Mouse (Mus musculus): ENCODE measurements around the gene 4930558C23Rik.
"Not testable (repeated sequence)": the region's sequence is repeated elsewhere in the genome, so short reads cannot be mapped to it uniquely, and the experiment has no call there.

The 4930558C23Rik gene

GRCm38 (mm10) chr3:95402741-95403140 is at the start of gene 4930558C23Rik:
TSS of gene 4930558C23Rik (minus strand) at chr3:95402841.
- no peak for DNase-seq

- DNase-seq: no peak
Observed at GRCm38 (mm10) chr3:95450915-95451314, 48.3 kb upstream of the 4930558C23Rik start.

- peak; percentile 71 for DNase-seq
Observed at GRCm38 (mm10) chr3:95450408-95450807, 47.8 kb upstream of the 4930558C23Rik start.

GRCm38 (mm10) chr3:95445311-95445710 is 42.7 kb upstream of the 4930558C23Rik start:
- no peak for DNase-seq

- DNase-seq: no peak
Observed at GRCm38 (mm10) chr3:95442406-95443117, 39.9 kb upstream of the 4930558C23Rik start.

- DNase-seq: no peak
Observed at GRCm38 (mm10) chr3:95439670-95440069, 37.0 kb upstream of the 4930558C23Rik start.

- DNase-seq: not testable (repeated sequence)
Observed at GRCm38 (mm10) chr3:95438636-95439035, 36.0 kb upstream of the 4930558C23Rik start.

GRCm38 (mm10) chr3:95435561-95435960 is 32.9 kb upstream of the 4930558C23Rik start:
- DNase-seq: no peak

- DNase-seq: no peak
Observed at GRCm38 (mm10) chr3:95434983-95435370, 32.3 kb upstream of the 4930558C23Rik start.

- DNase-seq: peak; percentile 96
Observed at GRCm38 (mm10) chr3:95434136-95434982, 31.7 kb upstream of the 4930558C23Rik start, which contains the start of gene Arnt. TSS of gene Arnt (plus strand) at chr3:95434388.

- DNase-seq: no peak
Observed at GRCm38 (mm10) chr3:95433301-95433915, 30.8 kb upstream of the 4930558C23Rik start.

- not testable (repeated sequence) for DNase-seq
Observed at GRCm38 (mm10) chr3:95428423-95428822, 25.8 kb upstream of the 4930558C23Rik start.

- DNase-seq: peak; percentile 7
Observed at GRCm38 (mm10) chr3:95427891-95428238, 25.2 kb upstream of the 4930558C23Rik start.

- not testable (repeated sequence) for DNase-seq
Observed at GRCm38 (mm10) chr3:95427117-95427890, 24.7 kb upstream of the 4930558C23Rik start.

GRCm38 (mm10) chr3:95426476-95426875 is 23.8 kb upstream of the 4930558C23Rik start:
- DNase-seq: not testable (repeated sequence)

GRCm38 (mm10) chr3:95417866-95418265 is 15.2 kb upstream of the 4930558C23Rik start:
- DNase-seq: no peak

GRCm38 (mm10) chr3:95412268-95412667 is 9.6 kb upstream of the 4930558C23Rik start:
- no peak for DNase-seq

- no peak for DNase-seq
Observed at GRCm38 (mm10) chr3:95408852-95409251, 6.2 kb upstream of the 4930558C23Rik start.

GRCm38 (mm10) chr3:95407728-95408127 is 5.1 kb upstream of the 4930558C23Rik start:
- no peak for DNase-seq

- peak; percentile 41 for DNase-seq
Observed at GRCm38 (mm10) chr3:95394385-95394784, 8.3 kb downstream of the 4930558C23Rik start.

- DNase-seq: no peak
Observed at GRCm38 (mm10) chr3:95385401-95386075, 17.1 kb downstream of the 4930558C23Rik start.

GRCm38 (mm10) chr3:95373208-95373607 is 29.4 kb downstream of the 4930558C23Rik start:
- DNase-seq: no peak
